Mouse (Mus musculus) bone marrow, adult 2 months (tissue): ENCODE data around the gene Slc9b1. TPM values are rescaled to one million over a fixed set of nuclear protein-coding genes. Genes with fewer than 3 reads are reported as not detected.

Experiments
- H3K27ac ChIP-seq: fragments of 200-500 bp; 2 replicates; pipeline ENCODE4 v1.5.1; 2012; ENCODE audit warnings: low read depth, mild to moderate bottlenecking, control low read depth, inconsistent platforms, low read length; ENCODE audit not compliant: control insufficient read depth, poor library complexity, insufficient read depth
- H3K4me1 ChIP-seq: fragments of 200-500 bp; 2 replicates; pipeline ENCODE4 v1.6.1; 2011; ENCODE audit warnings: low read length; ENCODE audit not compliant: control insufficient read depth, insufficient read depth
- H3K4me3 ChIP-seq: fragments of 200-500 bp; replicated peaks from 2 replicates; pipeline ENCODE3; 2011; ENCODE audit warnings: mild to moderate bottlenecking, low read depth, low read length, control low read depth; ENCODE audit not compliant: control insufficient read depth
- CTCF ChIP-seq: fragments of 200-500 bp; IDR thresholded peaks from 2 replicates; pipeline ENCODE4 v1.5.1; 2011; ENCODE audit warnings: low read length, control low read depth; ENCODE audit not compliant: control insufficient read depth, insufficient read depth
- POLR2A ChIP-seq: fragments of 200-500 bp; IDR thresholded peaks from 2 replicates; pipeline ENCODE4 v1.6.1; 2011; ENCODE audit warnings: low read depth, mild to moderate bottlenecking, control low read depth, low read length, borderline replicate concordance; ENCODE audit not compliant: control insufficient read depth
- WGBS: fragments of 180-500 bp; shearing (Covaris S2); methylation state at CpG from one replicate; pipeline ENCODE4 v1.1.7; 2018; 5-methylcytosine and 5-hydroxymethylcytosine counted together
- polyA plus RNA-seq: library from polyadenylated mRNA; stranded (reverse); fragments of >200 nt; gene quantifications from 2 replicates; pipeline ENCODE4 v1.2.4, GENCODE M21; 2011; ENCODE audit warnings: low replicate concordance; ENCODE audit not compliant: missing spikeins, insufficient read depth, insufficient read length

Slc9b1 gene
- polyA plus RNA-seq = not detected in 2 replicates

- Histone ChIP-seq H3K4me1 (no peaks in the 10 kb centered on the region), H3K4me3 (no peak within 1 kb of the TSS), H3K27ac (no peak within 1 kb of the TSS)
- 83% methylated on average over 14 of the region's 14 CpGs for WGBS
- no peak for TF ChIP-seq POLR2A
- no peak for TF ChIP-seq CTCF
Observed at GRCm38 (mm10) chr3:135347739-135348264, at the start of gene Slc9b1. Gene Slc9b1 (plus strand): TSS chr3:135348029.

DNA sequence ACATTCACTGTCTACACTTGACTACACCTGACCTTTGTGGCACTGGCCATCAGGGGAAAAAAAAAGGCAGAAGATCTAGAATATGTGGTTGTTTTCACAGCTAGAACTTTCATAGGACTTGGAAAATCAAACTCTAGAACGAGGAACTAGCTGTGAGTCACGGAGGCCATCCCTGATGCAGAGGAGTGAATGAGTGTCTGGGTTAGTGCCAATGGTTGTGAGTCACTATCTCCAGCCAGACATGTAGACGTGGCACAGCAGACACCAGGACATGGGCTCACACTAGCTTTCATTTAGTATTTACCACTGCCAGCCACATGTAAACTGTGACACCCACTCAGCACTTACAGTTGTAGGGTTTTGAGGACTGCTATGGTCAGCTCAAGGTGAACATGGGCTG, 49.3 kb upstream of the Slc9b1 start:
- Histone ChIP-seq H3K4me3 (no peak overlapping the region), H3K27ac (no peak overlapping the region)
- 37% methylated on average over 3 of the region's 3 CpGs for WGBS

DNA sequence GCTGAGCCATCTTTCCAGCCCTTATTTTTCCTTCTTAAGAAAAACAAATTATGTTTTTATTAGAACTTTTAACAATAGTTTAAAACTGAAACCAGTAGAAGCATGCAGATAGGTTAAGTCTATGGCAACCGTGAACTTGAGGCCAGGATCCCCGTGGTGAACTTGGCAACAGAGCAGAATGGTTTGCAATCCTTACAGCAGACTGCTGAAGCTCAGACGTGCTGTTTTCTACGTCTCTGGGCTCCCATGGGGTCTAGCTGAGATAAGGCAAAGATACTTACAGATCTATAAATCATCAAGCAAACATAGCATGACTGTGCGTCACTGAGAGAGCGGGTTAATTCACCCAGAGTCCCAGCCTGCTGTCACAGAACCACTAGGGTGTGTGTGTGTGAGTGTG, 47.7 kb upstream of the Slc9b1 start:
- TF ChIP-seq POLR2A (no peak), CTCF (no peak)
- WGBS = 64% methylated on average over 6 of the region's 6 CpGs
- Histone ChIP-seq H3K4me3 (no peak overlapping the region), H3K27ac (no peak overlapping the region), H3K4me1 (no peaks in the 10 kb centered on the region)

More for the DNA sequence above, 49.3 kb upstream of the Slc9b1 start:
- TF ChIP-seq POLR2A = no peak
- no peak for TF ChIP-seq CTCF
- H3K4me1 ChIP-seq = no peaks in the 10 kb centered on the region

DNA sequence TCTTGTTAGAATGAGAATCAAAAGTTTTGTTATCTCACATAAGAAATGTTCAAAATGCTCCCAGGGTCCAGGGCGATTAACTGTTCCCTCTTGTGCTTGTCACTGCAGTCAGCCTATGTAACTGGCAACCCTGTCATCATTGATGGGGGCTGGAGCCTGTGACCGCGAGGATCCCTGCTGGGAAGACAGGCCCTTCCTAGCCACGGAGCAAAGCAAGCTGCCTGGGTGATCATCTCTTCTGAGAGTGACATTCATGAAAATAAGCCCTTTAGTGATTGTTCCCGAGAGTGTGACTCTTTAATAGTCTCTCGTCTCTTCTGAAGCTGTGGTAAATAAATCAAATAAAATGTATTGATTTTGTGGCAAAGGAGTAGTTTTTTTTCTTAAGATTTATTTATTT, 43.8 kb upstream of the Slc9b1 start:
- 80% methylated on average over 6 of the region's 6 CpGs for WGBS
- no peak for TF ChIP-seq CTCF
- TF ChIP-seq POLR2A = no peak
- H3K27ac ChIP-seq = no peak overlapping the region
- no peak overlapping the region for H3K4me3 ChIP-seq
- H3K4me1 ChIP-seq = no peaks in the 10 kb centered on the region

DNA sequence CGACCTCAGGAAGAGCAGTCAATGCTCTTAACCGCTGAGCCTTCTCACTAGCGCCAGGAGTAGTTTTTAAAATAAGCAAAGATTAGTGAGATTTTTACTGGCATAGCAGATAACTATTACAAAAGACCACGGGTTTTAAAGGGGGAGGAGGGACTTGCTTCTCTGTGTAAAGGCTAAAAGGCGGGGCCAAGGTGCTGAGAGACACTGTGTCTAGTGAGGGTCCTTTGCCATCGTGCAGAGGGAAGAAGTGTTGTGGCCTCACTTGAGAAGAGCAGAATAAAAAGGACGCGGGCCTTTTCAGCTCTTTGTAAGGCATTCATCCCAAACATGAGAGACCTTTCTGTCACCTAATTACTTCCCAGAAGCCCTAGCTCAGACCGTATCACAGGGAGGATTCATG, 43.3 kb upstream of the Slc9b1 start:
- H3K27ac ChIP-seq = no peak overlapping the region
- WGBS = 71% methylated on average over 9 of the region's 9 CpGs
- H3K4me3 ChIP-seq = no peak overlapping the region
- TF ChIP-seq CTCF (no peak), POLR2A (no peak)
- H3K4me1 ChIP-seq = no peaks in the 10 kb centered on the region

GRCm38 (mm10) chr3:135307411-135308259, 40.2 kb upstream of the Slc9b1 start, which contains the start of gene Slc9b2:
Gene Slc9b2 (plus strand): TSS chr3:135307700.
- H3K27ac ChIP-seq = no peak within 1 kb of the TSS
- 12% methylated on average over 28 of the region's 28 CpGs for WGBS
- no peak within 1 kb of the TSS for H3K4me3 ChIP-seq
- H3K4me1 ChIP-seq = no peaks in the 10 kb centered on the region
- no peak for TF ChIP-seq CTCF
- no peak for TF ChIP-seq POLR2A

- no peak for TF ChIP-seq CTCF
- TF ChIP-seq POLR2A = no peak
- Histone ChIP-seq H3K4me1 (no peaks in the 10 kb centered on the region), H3K27ac (no peak overlapping the region), H3K4me3 (no peak overlapping the region)
- 45% methylated on average over 2 of the region's 2 CpGs for WGBS
Observed at GRCm38 (mm10) chr3:135312916-135313491, 34.8 kb upstream of the Slc9b1 start.

DNA sequence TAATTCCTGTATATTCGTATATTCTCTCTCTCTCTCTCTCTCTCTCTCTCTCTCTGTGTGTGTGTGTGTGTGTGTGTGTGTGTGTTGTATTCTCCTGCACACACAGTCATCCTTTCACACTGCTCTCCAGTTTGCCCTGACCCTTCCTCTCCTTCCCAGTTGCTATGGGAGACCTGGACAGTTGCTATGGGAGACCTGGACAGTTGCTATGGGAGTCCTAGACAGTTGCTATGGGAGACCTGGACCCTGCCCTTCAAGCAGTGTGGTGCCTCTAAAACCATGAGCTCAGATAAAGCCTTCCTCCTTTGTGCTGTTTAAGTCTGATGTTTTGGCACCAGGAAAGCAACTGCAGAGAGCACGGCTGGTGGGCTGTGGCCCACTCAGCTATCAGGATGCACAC, 34.1 kb upstream of the Slc9b1 start:
- WGBS = 75% methylated on average over 2 of the region's 2 CpGs
- Histone ChIP-seq H3K4me1 (no peaks in the 10 kb centered on the region), H3K4me3 (no peak overlapping the region), H3K27ac (no peak overlapping the region)
- TF ChIP-seq CTCF (no peak), POLR2A (no peak)
